Mouse (Mus musculus) hindbrain, embryonic 16.5 days (tissue): Measurements from ENCODE around the gene Ocln. TPM values are rescaled to one million over a fixed set of nuclear protein-coding genes. Genes with fewer than 3 reads are reported as not detected.

Source experiments
- ATAC-seq: fragments of 200-750 bp; cut with Nextera tagmentation; 2 replicates; pipeline ENCODE4 v1.8.0; 2017; ENCODE audit warnings: moderate TSS enrichment, moderate library complexity
- H3K27ac ChIP-seq: fragments of 300-500 bp; sonication (generic); 2 replicates; pipeline ENCODE4 v1.5.1; 2014; ENCODE audit warnings: low read depth, mild to moderate bottlenecking, control low read depth, low read length, moderate library complexity
- H3K27me3 ChIP-seq: fragments of 300-500 bp; sonication (generic); replicated peaks from 2 replicates; pipeline ENCODE4 v1.6.1; 2014; ENCODE audit warnings: low read length; ENCODE audit not compliant: control insufficient read depth, insufficient read depth
- H3K36me3 ChIP-seq: fragments of 300-500 bp; sonication (generic); 2 replicates; pipeline ENCODE4 v1.6.1; 2014; ENCODE audit warnings: mild to moderate bottlenecking, low read length, moderate library complexity, mixed read lengths; ENCODE audit not compliant: control insufficient read depth, insufficient read depth
- H3K4me1 ChIP-seq: fragments of 300-500 bp; sonication (generic); 2 replicates; pipeline ENCODE4 v1.6.1; 2014; ENCODE audit warnings: low read depth, low read length; ENCODE audit not compliant: control insufficient read depth, insufficient read depth
- H3K4me2 ChIP-seq: fragments of 300-500 bp; sonication (generic); 2 replicates; pipeline ENCODE4 v1.6.1; 2014; ENCODE audit warnings: mild to moderate bottlenecking, low read length, control low read depth, moderate library complexity
- H3K4me3 ChIP-seq: fragments of 300-500 bp; sonication (generic); 2 replicates; pipeline ENCODE4 v1.5.1; 2014; ENCODE audit warnings: mild to moderate bottlenecking, low read length, control low read depth, moderate library complexity
- H3K9ac ChIP-seq: fragments of 300-500 bp; sonication (generic); 2 replicates; pipeline ENCODE4 v1.6.1; 2014; ENCODE audit warnings: low read depth, mild to moderate bottlenecking, control low read depth, low read length, moderate library complexity
- H3K9me3 ChIP-seq: fragments of 300-500 bp; sonication (generic); 2 replicates; pipeline ENCODE4 v1.6.1; 2014; ENCODE audit warnings: mild to moderate bottlenecking, low read length, moderate library complexity; ENCODE audit not compliant: control insufficient read depth
- WGBS: fragments of 180-500 bp; shearing (Covaris S2); extraction: QIAGEN DNeasy Blood & Tissue Kit; methylation state at CpG from one replicate; pipeline ENCODE4 v1.1.7; 2014; 5-methylcytosine and 5-hydroxymethylcytosine counted together
- polyA plus RNA-seq: library from polyadenylated mRNA; unstranded; fragments of >200 nt; fragmentation: Nextera tagmentation; extraction: Ambion mirVana; gene quantifications from 2 replicates; pipeline ENCODE4 v1.2.1, GENCODE M21; 2015

Gene Ocln
- polyA plus RNA-seq, 1 experiment from 2014 or later, result 15.1 TPM

- Histone ChIP-seq H3K4me3 (no peak overlapping the region), H3K36me3 (no peaks in the 10 kb centered on the region), H3K9ac (no peak overlapping the region), H3K27me3 (no peaks in the 10 kb centered on the region), H3K9me3 (no peaks in the 10 kb centered on the region), H3K4me1 (no peaks in the 10 kb centered on the region), H3K4me2 (no peak overlapping the region), H3K27ac (no peak overlapping the region)
- ATAC-seq, result no peak
- WGBS, result 89% methylated on average over 6 of the region's 6 CpGs
Measured at GRCm38 (mm10) chr13:100524896-100525295, 27.6 kb downstream of the Ocln start.

GRCm38 (mm10) chr13:100523698-100524097 is 28.8 kb downstream of the Ocln start:
- no peak overlapping the region for H3K27ac ChIP-seq
- no peak overlapping the region for H3K9ac ChIP-seq
- no peaks in the 10 kb centered on the region for H3K27me3 ChIP-seq
- H3K36me3 ChIP-seq, result no peaks in the 10 kb centered on the region
- H3K9me3 ChIP-seq, result no peaks in the 10 kb centered on the region
- H3K4me2 ChIP-seq, result no peak overlapping the region
- no peak overlapping the region for H3K4me3 ChIP-seq
- WGBS, result 98% methylated on average over 2 of the region's 2 CpGs
- H3K4me1 ChIP-seq, result no peaks in the 10 kb centered on the region
- ATAC-seq, result no peak

- no peak overlapping the region for H3K4me3 ChIP-seq
- H3K27me3 ChIP-seq, result no peaks in the 10 kb centered on the region
- 85% methylated on average over 9 of the region's 9 CpGs for WGBS
- H3K4me1 ChIP-seq, result no peaks in the 10 kb centered on the region
- no peaks in the 10 kb centered on the region for H3K9me3 ChIP-seq
- H3K27ac ChIP-seq, result no peak overlapping the region
- no peak overlapping the region for H3K9ac ChIP-seq
- ATAC-seq, result no peak
- H3K4me2 ChIP-seq, result no peak overlapping the region
- no peaks in the 10 kb centered on the region for H3K36me3 ChIP-seq
Measured at GRCm38 (mm10) chr13:100521724-100522591, 30.6 kb downstream of the Ocln start.

GRCm38 (mm10) chr13:100519162-100519561 is 33.4 kb downstream of the Ocln start:
- H3K36me3 ChIP-seq, result no peaks in the 10 kb centered on the region
- H3K4me2 ChIP-seq, result no peak overlapping the region
- H3K27ac ChIP-seq, result no peak overlapping the region
- H3K9me3 ChIP-seq, result no peaks in the 10 kb centered on the region
- WGBS, result 72% methylated on average over 2 of the region's 2 CpGs
- no peak for ATAC-seq
- H3K4me1 ChIP-seq, result no peaks in the 10 kb centered on the region
- no peaks in the 10 kb centered on the region for H3K27me3 ChIP-seq
- H3K9ac ChIP-seq, result no peak overlapping the region
- no peak overlapping the region for H3K4me3 ChIP-seq

GRCm38 (mm10) chr13:100518191-100518590 is 34.3 kb downstream of the Ocln start:
- Histone ChIP-seq H3K36me3 (no peaks in the 10 kb centered on the region), H3K27ac (no peak overlapping the region), H3K4me3 (no peak overlapping the region), H3K9ac (no peak overlapping the region), H3K4me2 (no peak overlapping the region), H3K27me3 (no peaks in the 10 kb centered on the region), H3K9me3 (no peaks in the 10 kb centered on the region), H3K4me1 (no peaks in the 10 kb centered on the region)
- 87% methylated on average over 6 of the region's 6 CpGs for WGBS
- ATAC-seq, result no peak

GRCm38 (mm10) chr13:100517652-100518153 is 34.8 kb downstream of the Ocln start:
- no peaks in the 10 kb centered on the region for H3K9me3 ChIP-seq
- ATAC-seq, result no peak
- no peak overlapping the region for H3K9ac ChIP-seq
- 87% methylated on average over 6 of the region's 6 CpGs for WGBS
- no peak overlapping the region for H3K4me3 ChIP-seq
- no peaks in the 10 kb centered on the region for H3K27me3 ChIP-seq
- no peak overlapping the region for H3K27ac ChIP-seq
- no peaks in the 10 kb centered on the region for H3K4me1 ChIP-seq
- no peak overlapping the region for H3K4me2 ChIP-seq
- no peaks in the 10 kb centered on the region for H3K36me3 ChIP-seq

- Histone ChIP-seq H3K9ac (no peak overlapping the region), H3K4me2 (no peak overlapping the region), H3K9me3 (no peaks in the 10 kb centered on the region), H3K27ac (peak overlapping the region; percentile 36; the same call in 1 of the 2 replicates), H3K36me3 (no peaks in the 10 kb centered on the region), H3K4me3 (no peak overlapping the region), H3K27me3 (no peaks in the 10 kb centered on the region), H3K4me1 (no peaks in the 10 kb centered on the region)
- WGBS, result 46% methylated on average over 12 of the region's 12 CpGs
- ATAC-seq, result no peak
Measured at GRCm38 (mm10) chr13:100516213-100517105, 36.1 kb downstream of the Ocln start.

GRCm38 (mm10) chr13:100512792-100513191 is 39.7 kb downstream of the Ocln start:
- no peaks in the 10 kb centered on the region for H3K9me3 ChIP-seq
- no peak for ATAC-seq
- H3K9ac ChIP-seq, result no peak overlapping the region
- no peak overlapping the region for H3K4me2 ChIP-seq
- no peaks in the 10 kb centered on the region for H3K27me3 ChIP-seq
- no peak overlapping the region for H3K27ac ChIP-seq
- no peak overlapping the region for H3K4me3 ChIP-seq
- H3K36me3 ChIP-seq, result no peaks in the 10 kb centered on the region
- WGBS, result 92% methylated on average over 2 of the region's 2 CpGs
- H3K4me1 ChIP-seq, result no peaks in the 10 kb centered on the region

GRCm38 (mm10) chr13:100511860-100512364 is 40.6 kb downstream of the Ocln start:
- H3K27ac ChIP-seq, result no peak overlapping the region
- no peak overlapping the region for H3K9ac ChIP-seq
- H3K9me3 ChIP-seq, result no peaks in the 10 kb centered on the region
- H3K4me2 ChIP-seq, result no peak overlapping the region
- 77% methylated on average over 4 of the region's 4 CpGs for WGBS
- no peaks in the 10 kb centered on the region for H3K4me1 ChIP-seq
- H3K4me3 ChIP-seq, result no peak overlapping the region
- no peak for ATAC-seq
- no peaks in the 10 kb centered on the region for H3K36me3 ChIP-seq
- H3K27me3 ChIP-seq, result no peaks in the 10 kb centered on the region
